Mouse (Mus musculus): ENCODE measurements around the gene Cox10.
"Not testable (repeated sequence)": the region's sequence is repeated elsewhere in the genome, so short reads cannot be mapped to it uniquely, and the experiment has no call there.

Cox10 gene

DNA sequence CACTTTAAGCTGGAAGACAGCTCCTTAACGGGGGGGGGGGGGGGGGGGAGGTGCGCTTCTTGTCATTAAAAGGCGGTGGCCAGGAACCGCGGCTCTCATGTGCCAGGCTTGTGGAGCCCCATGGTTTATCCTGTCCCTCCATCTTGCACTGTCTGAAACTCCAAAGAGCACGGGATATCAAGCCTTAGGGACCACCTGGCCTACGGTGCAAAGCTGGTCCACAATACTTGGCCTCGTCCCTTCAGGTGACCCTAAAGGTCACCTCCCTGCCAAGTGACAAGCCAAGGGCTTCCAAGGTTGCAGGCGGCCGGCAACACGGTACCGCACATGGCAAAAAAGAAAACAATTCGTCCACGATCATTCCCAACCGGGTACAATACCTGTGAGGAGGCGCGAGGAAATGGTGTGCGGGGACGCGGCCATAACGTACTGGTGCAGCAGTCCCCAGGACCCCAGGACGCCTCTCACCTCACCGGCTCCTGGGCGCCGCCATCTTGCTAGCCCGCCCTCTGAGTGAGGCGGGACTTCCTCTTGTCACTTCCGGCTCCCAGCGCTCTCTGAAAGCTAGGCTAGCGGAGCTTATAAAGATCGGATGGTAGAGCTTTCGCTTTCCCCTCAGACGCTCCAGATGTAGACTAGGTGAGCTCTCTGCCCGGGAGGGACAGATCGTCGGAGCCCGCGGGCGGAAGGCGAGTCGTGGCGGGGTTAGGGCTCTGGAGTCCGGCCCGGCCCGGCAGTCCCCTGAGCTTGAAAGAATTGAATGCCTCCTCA is at the start of gene Cox10:
Gene Cox10, minus strand, starts transcription at position 513 of the 771 bp plus-strand sequence.
- peak; percentile 81 for DNase-seq (ENCODE audit: low spot score)

DNA sequence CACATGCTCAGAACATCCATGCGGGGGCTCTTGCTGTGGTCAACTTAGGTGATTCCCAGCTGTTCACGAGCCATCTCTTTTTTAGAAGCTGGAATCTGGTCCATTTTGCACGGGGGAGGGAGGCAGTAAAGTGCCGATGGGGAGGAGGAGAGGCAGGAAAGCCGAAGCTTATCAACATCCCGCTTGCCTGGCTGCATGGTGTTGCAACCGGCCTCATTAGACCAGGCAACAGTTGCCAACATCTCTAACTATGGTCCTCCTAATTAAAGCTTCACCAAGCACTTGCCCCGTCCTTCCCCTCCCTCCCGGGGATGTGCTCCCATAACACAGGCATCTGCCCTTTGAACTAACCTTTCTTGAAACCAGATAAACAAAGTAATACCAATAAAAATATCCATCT is 48.7 kb upstream of the Cox10 start:
- DNase-seq (ENCODE audit: low spot score) = peak; percentile 7

DNA sequence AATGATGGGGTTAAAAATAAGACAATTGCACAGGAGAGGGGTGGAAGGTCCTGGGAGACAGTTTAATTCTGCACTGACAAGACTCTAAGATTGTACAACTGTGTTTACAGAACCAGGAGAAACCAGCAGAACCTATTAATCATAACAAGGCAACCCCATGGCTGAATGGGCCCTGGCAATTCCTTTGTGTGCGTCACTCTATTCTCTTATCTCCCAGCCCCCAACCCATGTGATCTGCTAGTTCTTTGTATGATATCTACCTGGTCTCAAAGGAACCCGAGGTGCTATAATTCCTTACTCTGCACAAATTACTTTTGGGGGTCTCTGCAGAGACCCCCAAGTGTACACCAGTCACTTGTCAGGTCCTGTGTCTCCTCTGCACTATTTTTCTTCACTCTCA is 46.2 kb upstream of the Cox10 start:
- no peak for DNase-seq (ENCODE audit: low spot score)

DNA sequence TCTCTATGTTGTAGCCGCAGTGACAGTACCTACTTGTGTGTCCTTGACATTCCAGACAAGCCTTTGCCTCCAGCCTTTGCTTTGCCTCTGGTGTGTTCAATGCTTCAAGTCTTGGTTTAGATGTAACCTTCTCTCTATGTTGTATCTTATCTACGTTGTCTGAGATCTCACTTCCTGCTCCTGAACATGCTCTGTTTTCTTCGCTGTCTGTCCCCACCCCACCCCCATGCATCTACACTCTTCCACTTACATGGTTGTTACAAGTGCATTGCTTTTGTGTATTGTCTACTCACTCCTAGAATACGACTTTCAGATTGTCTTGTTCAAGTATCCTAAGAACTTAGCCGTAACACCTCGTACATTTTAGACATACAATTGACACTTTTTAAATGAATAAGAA is 43.9 kb upstream of the Cox10 start:
- DNase-seq (ENCODE audit: low spot score) = not testable (repeated sequence)

DNA sequence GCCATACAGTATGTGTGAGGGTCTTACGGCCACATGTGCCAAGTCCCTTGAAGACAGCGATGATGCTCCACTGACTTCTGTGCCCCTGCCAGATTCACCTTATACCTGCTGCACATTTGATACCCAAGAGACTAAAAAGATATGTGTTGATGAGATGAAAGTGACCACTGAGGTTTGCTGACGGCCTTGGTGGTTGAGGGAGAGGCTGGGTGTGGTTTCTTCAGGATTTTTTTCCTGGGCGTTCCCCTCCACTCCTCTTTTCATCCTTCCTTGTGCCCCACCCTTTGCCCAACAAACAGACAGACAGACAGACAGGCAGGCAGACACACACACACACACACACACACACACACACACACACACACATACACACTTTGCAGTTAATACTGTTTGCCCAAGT is 37.4 kb upstream of the Cox10 start:
- no peak for DNase-seq (ENCODE audit: low spot score)

DNA sequence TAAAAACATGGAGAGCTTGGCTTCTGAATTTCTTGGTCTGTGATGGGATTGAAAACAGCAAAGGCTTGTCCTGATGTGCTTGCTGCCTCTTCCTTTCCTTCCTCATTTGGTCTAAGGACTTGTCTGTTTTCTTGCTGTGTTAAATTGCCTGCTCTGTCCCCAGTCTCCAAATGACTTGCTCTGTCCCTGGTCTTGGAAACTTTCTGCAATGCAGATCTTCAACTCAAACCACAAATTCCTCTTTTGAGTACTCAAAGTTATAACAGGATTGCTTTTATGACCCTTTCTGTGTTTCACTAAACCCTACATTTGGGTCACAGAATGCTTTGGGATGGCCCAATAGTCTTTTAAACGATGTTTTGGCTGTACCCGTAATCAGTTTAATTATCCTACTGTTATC is 36.6 kb upstream of the Cox10 start:
- DNase-seq (ENCODE audit: low spot score) = no peak

DNA sequence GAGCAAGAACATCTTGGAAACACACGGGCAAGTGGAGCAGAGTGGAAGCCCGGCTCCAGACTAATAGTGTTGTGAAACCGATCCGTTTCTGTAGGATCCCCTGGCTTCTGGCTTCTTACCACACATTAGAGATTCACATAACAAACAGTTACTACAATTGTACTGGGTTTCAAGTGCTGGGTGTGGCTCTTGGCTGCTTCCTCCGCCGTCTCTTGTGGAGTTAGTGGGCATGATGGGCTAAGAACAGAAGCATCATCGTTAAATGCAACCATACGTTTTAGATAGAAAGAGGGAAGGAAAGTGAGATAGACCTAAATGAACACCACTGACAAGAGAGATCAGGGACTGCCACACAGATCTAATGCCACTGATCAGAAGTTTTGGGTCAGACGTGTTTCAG is 35.8 kb upstream of the Cox10 start:
- no peak for DNase-seq (ENCODE audit: low spot score)

DNA sequence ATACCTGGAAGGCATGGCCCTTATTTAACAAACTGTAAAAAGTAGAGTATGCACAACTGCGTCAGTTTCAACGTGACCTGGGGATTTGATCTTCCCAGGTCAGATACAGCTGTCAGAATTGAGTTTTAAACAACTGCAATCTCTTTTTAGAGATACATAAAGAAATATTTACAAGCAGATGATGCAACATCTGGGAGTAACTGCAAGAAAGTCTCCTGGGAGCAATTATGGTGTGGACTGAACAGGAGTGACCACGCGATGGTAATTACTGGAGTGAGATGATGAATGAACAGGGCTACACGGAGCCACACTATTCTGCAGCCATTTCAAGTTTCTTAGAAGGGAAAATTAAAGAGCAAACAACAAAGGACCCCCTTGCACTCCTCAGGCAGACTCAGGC is 20.8 kb upstream of the Cox10 start:
- no peak for DNase-seq (ENCODE audit: low spot score)

DNA sequence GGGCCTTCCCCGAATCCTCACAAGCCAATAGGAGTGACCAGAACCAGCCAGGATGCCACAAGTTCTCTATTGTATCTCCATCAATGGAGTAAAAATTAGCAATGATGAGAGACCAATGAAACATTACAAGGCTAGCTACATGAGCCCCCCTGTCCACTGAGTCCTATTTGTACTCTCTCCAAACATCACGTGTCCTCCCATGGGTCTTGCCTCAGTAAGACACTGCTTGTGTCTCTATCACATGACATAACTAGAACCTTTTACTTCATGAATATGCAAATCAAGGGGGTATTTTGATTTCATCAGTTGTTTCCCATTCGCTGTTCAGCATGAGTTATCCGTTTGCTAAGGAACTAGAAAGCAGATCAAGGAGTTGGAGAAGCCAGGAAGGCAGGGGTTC is 13.8 kb upstream of the Cox10 start:
- DNase-seq (ENCODE audit: low spot score) = no peak

DNA sequence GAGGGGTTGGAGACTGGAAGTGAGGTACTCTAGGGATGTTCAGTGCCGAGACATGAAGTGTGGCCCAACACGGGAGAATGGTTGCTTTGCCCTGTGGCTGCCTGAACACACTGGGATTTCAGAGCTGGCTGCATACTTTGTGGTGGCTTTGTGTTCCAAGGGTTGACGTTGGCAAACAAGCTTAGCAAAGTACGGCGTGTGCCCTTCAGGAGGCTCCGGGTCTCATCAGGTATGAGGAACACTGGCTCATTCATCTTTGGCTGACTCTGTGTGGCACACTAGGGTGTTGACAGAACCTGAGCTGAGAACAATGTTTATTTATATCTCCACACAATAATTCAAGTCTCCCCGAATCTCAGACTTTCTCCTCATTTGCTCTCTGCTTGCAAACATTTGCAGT is 11.9 kb upstream of the Cox10 start:
- DNase-seq (ENCODE audit: low spot score) = no peak

DNA sequence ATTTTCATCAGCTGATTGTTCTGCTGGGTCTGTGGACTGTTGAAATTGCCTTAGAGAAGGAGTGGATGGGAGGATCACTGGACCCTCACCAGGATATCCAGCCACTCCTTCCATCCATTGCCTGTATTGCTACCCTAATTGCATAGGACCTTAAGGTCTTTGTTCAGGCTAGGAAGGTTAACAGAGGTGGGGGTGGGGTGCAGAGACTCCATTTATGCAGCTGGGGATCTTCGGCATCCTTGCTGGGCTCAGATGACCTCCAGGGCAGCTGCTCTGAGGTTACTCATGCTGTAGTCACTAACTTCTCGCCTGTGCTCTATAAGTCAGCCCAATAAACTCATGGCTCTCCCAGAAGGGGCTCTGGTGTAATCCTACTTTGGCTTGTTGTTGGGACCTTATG is 10.4 kb upstream of the Cox10 start:
- DNase-seq (ENCODE audit: low spot score) = no peak

DNA sequence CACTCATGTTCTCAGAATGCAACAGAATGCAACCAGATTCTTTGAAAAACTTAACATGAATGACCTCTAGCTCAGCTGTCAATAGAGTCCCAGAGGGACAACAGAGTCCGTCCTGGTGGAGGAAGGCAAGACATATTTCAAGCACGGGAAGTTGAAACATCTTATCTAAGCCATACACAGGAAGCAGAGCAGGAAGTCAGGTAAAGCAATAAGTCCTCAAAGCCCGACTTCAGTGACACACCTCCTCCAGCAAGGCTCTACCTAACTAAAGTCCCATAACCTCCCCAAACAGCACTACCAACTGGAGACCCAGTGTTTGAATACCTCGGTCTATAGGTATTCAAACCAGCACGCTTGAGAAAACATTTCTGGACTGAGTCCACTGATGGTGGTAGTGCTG is 6.6 kb upstream of the Cox10 start:
- DNase-seq (ENCODE audit: low spot score) = no peak

DNA sequence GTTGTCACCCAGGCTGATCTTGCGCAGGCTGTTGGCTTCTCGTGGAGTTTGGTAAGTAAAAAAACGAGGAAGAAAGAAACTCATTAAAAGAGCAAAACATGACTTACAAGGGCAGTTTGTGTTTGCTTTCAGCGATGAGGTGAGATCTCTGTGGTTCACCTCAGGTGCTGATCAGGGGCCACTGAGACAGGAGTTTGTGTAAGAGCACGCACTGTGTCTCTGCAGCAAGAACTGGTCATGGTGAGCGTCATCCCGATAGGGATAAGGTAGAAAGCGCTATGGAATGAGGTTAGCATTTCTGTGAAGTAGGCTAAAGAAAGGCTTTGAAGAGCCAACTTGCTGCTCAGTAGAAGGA is 436 bp upstream of the Cox10 start:
- no peak for DNase-seq (ENCODE audit: low spot score)

DNA sequence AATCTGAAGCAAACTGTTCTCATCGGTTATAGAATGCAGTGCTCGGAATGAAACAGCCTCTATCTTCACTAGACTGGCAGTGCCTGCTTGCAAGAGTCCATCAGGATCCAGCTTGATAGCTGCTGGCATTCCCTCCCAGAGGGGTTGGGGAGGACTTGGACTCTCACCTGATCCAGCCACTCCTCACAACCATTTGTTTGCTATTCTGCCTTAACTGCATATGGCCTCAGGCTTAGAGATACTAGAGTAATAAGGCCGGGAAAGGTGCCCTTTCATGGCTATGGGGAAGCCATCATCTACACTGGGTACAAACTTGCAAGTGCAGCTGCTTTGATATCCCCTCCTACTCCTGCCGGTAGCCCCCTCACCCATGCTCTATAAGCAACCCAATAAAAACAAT is 3.1 kb downstream of the Cox10 start:
- no peak for DNase-seq (ENCODE audit: low spot score)

DNA sequence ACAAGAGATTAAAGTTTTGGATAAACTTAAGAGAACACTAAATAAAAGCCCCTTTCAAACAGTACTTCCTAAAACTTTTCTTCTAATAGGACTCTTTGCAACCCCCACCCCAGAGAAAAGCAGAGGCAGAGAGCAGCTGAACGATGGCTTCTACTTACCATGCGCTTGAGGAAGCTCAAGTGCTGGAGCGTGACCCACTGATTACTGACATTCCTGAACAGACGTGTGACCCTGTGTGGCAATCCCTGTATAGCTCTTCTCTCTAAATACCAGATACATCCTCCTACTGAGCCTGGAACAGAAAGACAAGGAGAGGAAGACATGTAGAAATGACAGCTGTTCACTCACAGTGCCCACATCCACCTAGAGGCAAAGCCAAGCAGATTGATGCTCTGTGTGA is 5.9 kb downstream of the Cox10 start:
- DNase-seq (ENCODE audit: low spot score) = no peak

DNA sequence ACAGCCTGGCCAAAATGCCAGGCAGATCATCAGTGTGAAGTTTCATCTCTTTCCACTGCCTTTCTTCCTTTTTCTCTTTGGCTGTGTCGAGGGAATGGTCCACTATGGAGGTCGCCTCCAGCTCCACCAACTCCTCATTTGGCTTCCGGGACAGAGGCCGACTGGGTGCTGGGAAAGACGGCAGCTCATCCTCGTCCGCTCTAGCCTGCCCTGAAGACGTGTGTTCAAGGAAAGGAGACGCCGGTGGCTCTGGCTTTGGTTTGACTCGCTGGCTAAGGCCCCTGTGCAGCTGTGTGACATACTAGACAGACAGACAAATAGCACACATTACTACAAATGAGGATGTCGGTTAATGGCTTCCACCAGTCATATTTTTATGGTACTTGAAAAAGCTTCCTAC is 7.7 kb downstream of the Cox10 start:
- no peak for DNase-seq (ENCODE audit: low spot score)

DNA sequence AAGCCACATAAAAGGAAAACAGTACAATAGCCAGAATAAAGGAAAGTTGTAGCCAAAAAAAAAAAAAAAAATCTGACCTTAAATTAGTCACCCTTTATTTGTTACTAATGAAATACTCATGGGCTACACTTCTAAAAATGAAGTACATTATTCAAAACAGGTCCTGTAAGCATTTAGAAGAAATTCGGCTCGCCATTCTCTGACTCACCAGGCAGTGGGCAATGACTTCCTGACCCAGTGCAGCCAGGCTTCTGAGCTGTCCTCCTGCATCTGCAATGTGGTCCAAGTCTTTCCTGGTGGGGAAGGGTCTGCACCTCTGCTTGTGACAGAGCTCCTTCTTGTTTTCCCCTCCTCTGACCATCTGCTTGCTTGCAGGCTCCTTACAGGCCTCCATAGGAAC is 13.3 kb downstream of the Cox10 start:
- DNase-seq (ENCODE audit: low spot score) = no peak

DNA sequence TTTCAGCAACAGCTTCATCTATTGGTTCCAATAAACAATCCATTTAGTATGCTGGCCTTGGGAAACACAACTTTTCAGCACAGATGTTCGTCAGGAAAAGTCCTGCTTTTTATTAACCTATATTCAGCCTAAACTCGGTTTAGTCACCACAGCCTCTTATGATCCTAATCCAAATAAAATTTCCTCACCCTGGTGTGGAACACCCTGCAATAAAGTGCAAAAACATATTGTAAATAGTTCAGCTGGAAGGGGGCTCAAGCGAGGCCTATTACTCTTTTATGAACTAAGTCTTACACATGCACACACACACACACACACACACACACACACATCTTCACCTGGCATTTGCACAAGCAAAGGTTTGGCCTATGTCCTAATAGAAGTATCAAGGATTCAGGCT is 16.1 kb downstream of the Cox10 start:
- no peak for DNase-seq (ENCODE audit: low spot score)

DNA sequence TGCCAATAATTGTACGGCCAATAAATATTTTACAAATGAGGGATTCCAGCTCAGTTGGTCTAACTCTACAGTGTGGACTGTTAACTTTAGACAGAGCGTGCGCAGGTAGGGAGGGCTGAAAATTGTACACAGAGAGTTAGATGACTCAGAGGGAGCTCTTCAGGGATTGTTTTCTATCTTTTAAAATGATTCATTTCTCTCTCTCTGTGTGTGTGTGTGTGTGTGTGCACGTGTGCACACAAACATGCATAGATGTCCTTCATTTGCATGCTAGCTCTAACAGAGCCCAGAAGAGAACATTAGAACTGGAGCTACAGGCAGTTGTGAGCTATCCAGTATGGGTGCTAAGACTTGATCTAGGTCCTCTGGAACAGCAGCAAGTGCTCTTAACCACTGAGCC is 17.0 kb downstream of the Cox10 start:
- DNase-seq (ENCODE audit: low spot score) = no peak

DNA sequence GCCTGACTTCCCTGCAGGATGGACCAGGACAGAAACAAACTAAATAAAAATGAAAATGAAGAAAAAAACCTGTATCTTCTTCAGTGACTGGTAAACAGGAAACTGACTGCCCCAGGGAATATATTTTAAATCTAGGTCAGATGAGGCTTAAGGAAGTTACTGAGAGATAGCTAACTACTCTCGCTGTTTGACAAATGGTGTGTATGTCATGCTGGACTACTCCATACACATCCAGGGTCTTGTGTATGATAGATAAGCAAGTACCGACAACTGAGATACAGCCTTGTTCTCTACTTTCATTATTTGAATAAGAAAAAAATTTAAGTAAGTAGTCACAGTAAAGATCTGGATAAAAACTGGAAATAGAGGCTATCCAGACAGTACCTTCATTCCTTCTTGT is 20.0 kb downstream of the Cox10 start:
- no peak for DNase-seq (ENCODE audit: low spot score)

DNA sequence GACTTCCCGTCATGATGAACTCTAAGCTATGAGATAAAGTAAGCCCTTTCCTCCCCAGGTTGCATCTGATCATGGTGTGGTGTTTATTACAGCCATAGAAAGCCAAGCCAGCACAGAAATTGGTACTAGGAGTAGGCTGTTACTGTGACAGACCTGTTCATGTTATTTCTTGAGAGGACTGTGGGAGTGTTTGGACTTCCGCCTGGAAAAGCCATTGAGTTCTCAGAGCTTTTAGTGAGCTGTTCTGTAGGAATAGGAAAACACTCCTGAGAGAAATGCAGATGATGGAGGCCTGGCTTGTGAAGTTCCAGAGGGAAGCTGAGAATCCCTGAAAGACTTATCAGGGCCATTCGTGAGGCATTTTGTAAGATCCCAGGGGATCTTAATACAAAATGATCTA is 20.8 kb downstream of the Cox10 start:
- DNase-seq (ENCODE audit: low spot score) = no peak

DNA sequence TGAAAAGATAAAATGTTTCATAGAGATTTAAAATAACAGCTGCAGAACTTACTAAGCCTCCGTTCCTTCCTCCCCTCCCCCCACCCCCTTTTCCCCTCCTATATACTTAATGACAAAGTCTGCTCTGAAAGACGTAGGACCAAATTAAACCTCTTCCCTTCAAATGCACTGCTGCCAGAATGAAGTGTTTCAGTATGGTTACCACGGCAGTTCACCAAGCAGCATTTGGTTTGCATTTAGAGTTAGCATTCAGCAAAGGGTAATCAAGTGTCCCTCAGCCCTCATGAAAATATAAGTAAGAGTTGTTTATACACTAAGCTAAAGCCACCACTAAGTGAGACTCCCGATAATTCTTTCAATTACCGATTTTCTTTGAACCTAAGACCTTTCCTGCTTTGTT is 25.9 kb downstream of the Cox10 start:
- DNase-seq (ENCODE audit: low spot score) = no peak

DNA sequence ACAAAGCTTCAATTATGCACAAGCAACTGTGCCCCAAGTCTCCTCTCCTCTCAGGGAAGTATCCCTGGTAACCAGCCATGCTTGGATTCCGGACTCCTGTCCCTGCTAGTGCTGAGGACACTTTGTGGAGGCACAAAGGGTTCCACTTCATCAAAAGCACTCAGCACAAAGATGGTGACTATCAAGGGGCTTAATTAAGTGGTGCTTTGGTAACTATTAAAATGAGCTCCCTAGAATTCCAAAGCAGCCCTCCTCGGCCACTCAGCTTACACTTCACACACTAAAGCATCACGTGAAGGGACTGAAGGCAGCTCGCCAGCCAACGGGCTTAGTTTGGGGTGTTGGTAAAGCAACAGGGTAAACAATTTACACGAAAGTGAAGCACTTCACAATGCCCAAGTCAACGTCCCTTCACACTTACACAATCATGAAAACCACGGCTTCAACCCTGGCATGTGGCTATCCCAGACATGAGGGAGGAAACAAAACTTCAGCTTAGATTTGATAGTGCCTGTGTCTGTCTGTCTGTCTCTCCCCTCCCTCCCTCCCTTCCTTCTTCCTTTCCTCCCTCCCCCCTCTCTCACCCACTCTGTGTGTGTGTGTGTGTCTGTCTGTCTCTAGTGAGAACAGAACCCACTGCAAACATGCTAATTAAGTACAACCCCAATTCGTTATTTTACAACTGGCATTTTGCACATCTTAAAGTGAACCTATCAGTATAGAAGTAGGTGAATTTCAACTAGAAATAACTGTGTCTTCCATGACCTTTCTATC is 27.9 kb downstream of the Cox10 start:
- no peak for DNase-seq (ENCODE audit: low spot score)

DNA sequence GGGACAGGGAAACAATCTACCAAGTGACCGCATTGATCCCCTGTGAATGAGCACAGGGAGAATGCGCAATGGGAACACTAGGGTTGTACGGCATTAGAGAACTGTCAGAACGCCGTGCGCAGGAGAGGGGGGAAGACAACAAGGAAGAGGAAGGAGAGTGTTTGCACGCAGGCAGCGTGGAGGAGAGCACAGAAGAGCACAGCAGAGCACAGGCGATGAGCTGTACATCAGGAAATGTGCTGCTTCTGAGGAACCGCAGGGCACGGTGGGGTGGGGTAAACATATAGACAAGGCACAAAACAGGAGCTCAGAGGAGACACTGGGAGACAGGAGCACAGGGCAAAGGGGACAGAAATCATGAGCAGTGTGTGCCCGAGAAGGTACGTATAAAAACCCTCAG is 31.8 kb downstream of the Cox10 start:
- no peak for DNase-seq (ENCODE audit: low spot score)
